8 mouse cellular contexts compared by ENCODE assay signal in genomic region chr11:113972517-113972872, GRCm38 (mm10).
A peak's percentile ranks its signal among the peaks of the same experiment; 100 is the strongest.
DNase-seq lines count a peak whose midpoint lies in the region; ATAC-seq and TF ChIP-seq lines count a peak whose summit lies in the region.

No protein-coding gene starts in this region.

- 0 out of 2 replicates have a peak, but pooled peaks cover 6% of the 10 kb centered on the region for H3K4me1 ChIP-seq in intestine, embryonic 15.5 days (replicated peaks)
- H3K4me1 ChIP-seq in intestine, postnatal 0 days (replicated peaks; ENCODE audit: control insufficient read depth, insufficient read depth, low read length): no peaks in the 10 kb centered on the region
- peaks cover 27% of the 10 kb centered on the region; the same call in 1 of the 2 replicates for H3K4me1 ChIP-seq in hindbrain, embryonic 14.5 days (replicated peaks; ENCODE audit: control insufficient read depth, insufficient read depth, low read length)
- peaks cover 37% of the 10 kb centered on the region for H3K4me1 ChIP-seq in midbrain, embryonic 15.5 days

- no peaks in the 10 kb centered on the region for H3K27me3 ChIP-seq in intestine, embryonic 15.5 days (replicated peaks)
- H3K27me3 ChIP-seq in intestine, postnatal 0 days (replicated peaks; ENCODE audit: control insufficient read depth, insufficient read depth, low read length): no peaks in the 10 kb centered on the region
- no peaks in the 10 kb centered on the region for H3K27me3 ChIP-seq in hindbrain, embryonic 14.5 days (ENCODE audit: control insufficient read depth, insufficient read depth, low read length)
- no peaks in the 10 kb centered on the region for H3K27me3 ChIP-seq in midbrain, embryonic 15.5 days (replicated peaks)

- H3K4me3 ChIP-seq in intestine, embryonic 15.5 days (replicated peaks): no peak overlapping the region
- H3K4me3 ChIP-seq in intestine, postnatal 0 days (ENCODE audit: low read depth, low read length): no peak overlapping the region
- H3K4me3 ChIP-seq in hindbrain, embryonic 14.5 days (replicated peaks; ENCODE audit: low read length): no peak overlapping the region
- H3K4me3 ChIP-seq in midbrain, embryonic 15.5 days: no peak overlapping the region

- H3K36me3 ChIP-seq in intestine, embryonic 15.5 days: no peaks in the 10 kb centered on the region
- no peaks in the 10 kb centered on the region for H3K36me3 ChIP-seq in intestine, postnatal 0 days (ENCODE audit: control insufficient read depth, insufficient read depth)
- no peaks in the 10 kb centered on the region for H3K36me3 ChIP-seq in hindbrain, embryonic 14.5 days (replicated peaks; ENCODE audit: control insufficient read depth, insufficient read depth)
- H3K36me3 ChIP-seq in midbrain, embryonic 15.5 days (replicated peaks): no peaks in the 10 kb centered on the region

- 63% methylated on average over 3 of the region's 3 CpGs for WGBS in intestine, embryonic 15.5 days
- WGBS in intestine, postnatal 0 days: 76% methylated on average over 3 of the region's 3 CpGs
- 39% methylated on average over 3 of the region's 3 CpGs for WGBS in hindbrain, embryonic 14.5 days
- WGBS in midbrain, embryonic 15.5 days: 70% methylated on average over 3 of the region's 3 CpGs

- DNase-seq in cerebellum, adult 9-11 months: peak; percentile 36
- DNase-seq in hindbrain, embryonic 14.5 days (ENCODE audit: low spot score): peak; percentile 45
- DNase-seq in urinary bladder, adult 18-20 months (ENCODE audit: low spot score in 2 of 2): no peak
- DNase-seq in T-cell, adult 2 months (ENCODE audit: low spot score): no peak
- no peak for DNase-seq in layer of hippocampus, adult 9-10 months (ENCODE audit: low spot score)

- ATAC-seq in intestine, embryonic 15.5 days: peak; percentile 20; the same call in 1 of the 2 replicates
- ATAC-seq in intestine, postnatal 0 days: no peak
- ATAC-seq in hindbrain, embryonic 14.5 days (ENCODE audit: low FRiP score): no peak
- ATAC-seq in midbrain, embryonic 15.5 days (replicated peaks): no peak

- H3K9me3 ChIP-seq in intestine, embryonic 15.5 days: no peaks in the 10 kb centered on the region
- H3K9me3 ChIP-seq in intestine, postnatal 0 days (ENCODE audit: control insufficient read depth): peaks cover 5% of the 10 kb centered on the region
- 0 out of 2 replicates have a peak, but pooled peaks cover 3% of the 10 kb centered on the region for H3K9me3 ChIP-seq in hindbrain, embryonic 14.5 days (ENCODE audit: control insufficient read depth, low read length)
- no peaks in the 10 kb centered on the region for H3K9me3 ChIP-seq in midbrain, embryonic 15.5 days

- TF ChIP-seq CTCF in intestine, postnatal 0 days (IDR thresholded peaks at IDR 0.05; ENCODE audit: low read depth): no peak

- H3K27ac ChIP-seq in intestine, embryonic 15.5 days: no peak overlapping the region
- H3K27ac ChIP-seq in intestine, postnatal 0 days (ENCODE audit: low read depth, low read length): no peak overlapping the region
- peak overlapping the region; percentile 39; the same call in 1 of the 2 replicates for H3K27ac ChIP-seq in hindbrain, embryonic 14.5 days
- H3K27ac ChIP-seq in midbrain, embryonic 15.5 days: peak overlapping the region; percentile 56; the same call in 1 of the 2 replicates

- no peak overlapping the region for H3K4me2 ChIP-seq in intestine, embryonic 15.5 days (replicated peaks)
- H3K4me2 ChIP-seq in intestine, postnatal 0 days (replicated peaks; ENCODE audit: low read depth): no peak overlapping the region
- no peak overlapping the region for H3K4me2 ChIP-seq in hindbrain, embryonic 14.5 days (replicated peaks)
- H3K4me2 ChIP-seq in midbrain, embryonic 15.5 days: no peak overlapping the region

- H3K9ac ChIP-seq in intestine, embryonic 15.5 days: no peak overlapping the region
- no peak overlapping the region for H3K9ac ChIP-seq in intestine, postnatal 0 days (ENCODE audit: low read depth, low read length)
- no peak overlapping the region for H3K9ac ChIP-seq in hindbrain, embryonic 14.5 days
- H3K9ac ChIP-seq in midbrain, embryonic 15.5 days: no peak overlapping the region

Comparison
In these comparisons a context has a peak if more than half of its experiments do, and no peak if none do; other contexts are left out.
1. H3K27ac ChIP-seq: peak in hindbrain, embryonic 14.5 days (single experiment) and midbrain, embryonic 15.5 days (single experiment); none in intestine, embryonic 15.5 days (single experiment) and intestine, postnatal 0 days (single experiment).
2. DNase-seq: peak in cerebellum, adult 9-11 months (single experiment) and hindbrain, embryonic 14.5 days (single experiment); none in urinary bladder, adult 18-20 months (0 of 2), T-cell, adult 2 months (single experiment) and layer of hippocampus, adult 9-10 months (single experiment).